ENCODE assay signal across 8 mouse cellular contexts in genomic region chr11:118438665-118439414, GRCm38 (mm10). TPM values are rescaled to one million over a fixed set of nuclear protein-coding genes. Genes with fewer than 3 reads are reported as not detected.
DNase-seq lines count a peak whose midpoint lies in the region; ATAC-seq and TF ChIP-seq lines count a peak whose summit lies in the region.

No protein-coding gene starts in this region.

- no peak for ATAC-seq in heart, embryonic 11.5 days (replicated peaks; ENCODE audit: insufficient number of reproducible peaks, low FRiP score, low TSS enrichment)
- ATAC-seq in Patski, result no peak
- ATAC-seq in forebrain, postnatal 0 days, result peak; percentile 83
- no peak for ATAC-seq in megakaryocyte progenitor cell, adult 5-6 weeks (replicated peaks; ENCODE audit: poor library complexity)

- no peak overlapping the region for H3K4me3 ChIP-seq in heart, embryonic 11.5 days (ENCODE audit: low read depth, low read length)
- no peak overlapping the region for H3K4me3 ChIP-seq in forebrain, postnatal 0 days (ENCODE audit: low read depth, low read length)

- H3K9ac ChIP-seq in heart, embryonic 11.5 days (ENCODE audit: low read depth, low read length), result no peak overlapping the region
- H3K9ac ChIP-seq in forebrain, postnatal 0 days, result no peak overlapping the region

- H3K4me1 ChIP-seq in heart, embryonic 11.5 days (ENCODE audit: control insufficient read depth, insufficient read depth, low read length), result peaks cover 15% of the 10 kb centered on the region
- peaks cover 11% of the 10 kb centered on the region for H3K4me1 ChIP-seq in forebrain, postnatal 0 days (ENCODE audit: insufficient read depth)

- H3K4me2 ChIP-seq in heart, embryonic 11.5 days, result no peak overlapping the region
- no peak overlapping the region for H3K4me2 ChIP-seq in forebrain, postnatal 0 days (ENCODE audit: low read depth)

- peaks cover 3% of the 10 kb centered on the region; the same call in 1 of the 2 replicates for H3K27me3 ChIP-seq in heart, embryonic 11.5 days (ENCODE audit: control insufficient read depth, insufficient read depth, low read length)
- H3K27me3 ChIP-seq in Patski, result no peaks in the 10 kb centered on the region
- H3K27me3 ChIP-seq in forebrain, postnatal 0 days (ENCODE audit: insufficient read depth, low read length), result no peaks in the 10 kb centered on the region

- POLR2A ChIA-PET in Patski (lab: Charles Lee), result no interaction called here

- H3K36me3 ChIP-seq in heart, embryonic 11.5 days (ENCODE audit: control insufficient read depth, insufficient read depth, low read length), result no peaks in the 10 kb centered on the region
- H3K36me3 ChIP-seq in forebrain, postnatal 0 days (ENCODE audit: insufficient read depth), result no peaks in the 10 kb centered on the region

- 39% methylated on average over 11 of the region's 11 CpGs for WGBS in heart, embryonic 11.5 days (ENCODE audit: insufficient replicate concordance)
- 14% methylated on average over 11 of the region's 11 CpGs for WGBS in forebrain, postnatal 0 days

- 0 out of 2 replicates have a peak overlapping the region, but pooled peaks have one; percentile 29 for H3K27ac ChIP-seq in heart, embryonic 11.5 days (ENCODE audit: low read depth, low read length)
- peak overlapping the region; percentile 17 for H3K27ac ChIP-seq in forebrain, postnatal 0 days (ENCODE audit: low read depth, low read length)

- CTCF ChIA-PET in Patski (lab: Charles Lee), result interaction anchor here (1.3 to 3.3 kb wide), 2 partner anchors 8 to 16 kb away, joined by 4 to 34 read pairs; no protein-coding TSS in a partner anchor

- H3K9me3 ChIP-seq in heart, embryonic 11.5 days (replicated peaks; ENCODE audit: control insufficient read depth, low read length), result no peaks in the 10 kb centered on the region
- H3K9me3 ChIP-seq in forebrain, postnatal 0 days (ENCODE audit: low read length), result no peaks in the 10 kb centered on the region

- DNase-seq in heart, adult 8-10 months (ENCODE audit: low spot score), result no peak
- peak; percentile 58 for DNase-seq in Patski (ENCODE audit: low read depth, low spot score)
- peak; percentile 62 for DNase-seq in forebrain, postnatal 0 days
- DNase-seq in lung, postnatal 36 days, result peak; percentile 61
- DNase-seq in cerebellum, postnatal 36 days, result no peak
- DNase-seq in natural killer cell, adult 2 months (ENCODE audit: low spot score in 2 of 2), result no peak

- TF ChIP-seq CTCF in Patski (IDR thresholded peaks at IDR 0.05), result no peak
- no peak for TF ChIP-seq CTCF in forebrain, postnatal 0 days (IDR thresholded peaks at IDR 0.05; ENCODE audit: low read depth)

- in situ Hi-C loops in Patski (cut with MboI; ENCODE audit: low pct_unique_long_range_greater_than_20kb), result no loop called here

RNA-seq across cellular contexts. Expression of gene C1qtnf1, which starts 10.8 kb away (rescaled TPM):
- 2.7 and 4.2 TPM in 2 replicates for polyA plus RNA-seq in heart, embryonic 11.5 days (2014; fragmentation: Nextera tagmentation; extraction: Ambion mirVana)
- 10 to 100 TPM; 13.5 to 15.3 (median 13.8) TPM for total RNA-seq in heart, adult 8-10 months (2022)
- 11.2 TPM for polyA plus RNA-seq in Patski (2021)
- total RNA-seq in forebrain, postnatal 0 days (2014; rRNA removed), result 5.1 and 8.5 TPM in 2 replicates
- polyA plus RNA-seq in forebrain, postnatal 0 days (2015; fragmentation: Nextera tagmentation; extraction: Ambion mirVana), result 5.4 and 5.9 TPM in 2 replicates
- not detected in 2 replicates for total RNA-seq in megakaryocyte progenitor cell, adult 5-6 weeks (2015)
- total RNA-seq in megakaryocyte progenitor cell, adult 5-6 weeks (2017), result not detected in 2 replicates

RNA-seq across cellular contexts. Expression of gene Cant1, which starts 20.0 kb away (rescaled TPM):
- 16.0 and 17.1 TPM in 2 replicates for polyA plus RNA-seq in heart, embryonic 11.5 days (2014; fragmentation: Nextera tagmentation; extraction: Ambion mirVana)
- total RNA-seq in heart, adult 8-10 months (2022), result 10 to 100 TPM; 16.4 to 19.2 (median 16.8) TPM
- 49.4 TPM for polyA plus RNA-seq in Patski (2021)
- 38.6 and 52.4 TPM in 2 replicates for total RNA-seq in forebrain, postnatal 0 days (2014; rRNA removed)
- 27.8 and 31.6 TPM in 2 replicates for polyA plus RNA-seq in forebrain, postnatal 0 days (2015; fragmentation: Nextera tagmentation; extraction: Ambion mirVana)
- total RNA-seq in megakaryocyte progenitor cell, adult 5-6 weeks (2015), result 17.6 and 19.2 TPM in 2 replicates
- 18.7 and 20.0 TPM in 2 replicates for total RNA-seq in megakaryocyte progenitor cell, adult 5-6 weeks (2017)

RNA-seq across cellular contexts. Expression of gene Lgals3bp, which starts 36.9 kb away (rescaled TPM):
- 3.1 and 3.8 TPM in 2 replicates for polyA plus RNA-seq in heart, embryonic 11.5 days (2014; fragmentation: Nextera tagmentation; extraction: Ambion mirVana)
- 10 to 100 TPM; 19.7 to 25.8 (median 23.3) TPM for total RNA-seq in heart, adult 8-10 months (2022)
- 113 TPM for polyA plus RNA-seq in Patski (2021)
- total RNA-seq in forebrain, postnatal 0 days (2014; rRNA removed), result 15.5 and 15.6 TPM in 2 replicates
- polyA plus RNA-seq in forebrain, postnatal 0 days (2015; fragmentation: Nextera tagmentation; extraction: Ambion mirVana), result 13.7 and 16.4 TPM in 2 replicates
- 92.3 and 118 TPM in 2 replicates for total RNA-seq in megakaryocyte progenitor cell, adult 5-6 weeks (2015)
- total RNA-seq in megakaryocyte progenitor cell, adult 5-6 weeks (2017), result 51.7 and 56.3 TPM in 2 replicates

RNA-seq across cellular contexts. Expression of gene Engase, which starts 37.8 kb away (rescaled TPM):
- polyA plus RNA-seq in heart, embryonic 11.5 days (2014; fragmentation: Nextera tagmentation; extraction: Ambion mirVana), result 3.9 and 4.3 TPM in 2 replicates
- total RNA-seq in heart, adult 8-10 months (2022), result 1 to 10 TPM; 5.2 to 7.2 (median 6.6) TPM
- polyA plus RNA-seq in Patski (2021), result 4.7 TPM
- 8.1 and 8.5 TPM in 2 replicates for total RNA-seq in forebrain, postnatal 0 days (2014; rRNA removed)
- polyA plus RNA-seq in forebrain, postnatal 0 days (2015; fragmentation: Nextera tagmentation; extraction: Ambion mirVana), result 4.2 and 5.7 TPM in 2 replicates
- total RNA-seq in megakaryocyte progenitor cell, adult 5-6 weeks (2015), result 0.89 and 1.2 TPM in 2 replicates
- 3.2 and 4.6 TPM in 2 replicates for total RNA-seq in megakaryocyte progenitor cell, adult 5-6 weeks (2017)

Comparison
In these comparisons a context has a peak if more than half of its experiments do, and no peak if none do; other contexts are left out.
1. DNase-seq: peak in Patski (single experiment), forebrain, postnatal 0 days (single experiment) and lung, postnatal 36 days (single experiment); none in heart, adult 8-10 months (single experiment), cerebellum, postnatal 36 days (0 of 2) and natural killer cell, adult 2 months (0 of 2).